Mouse (Mus musculus) cerebellum, adult 2 months (tissue): ENCODE measurements around the gene Tmem211.

Experiments
- CTCF ChIP-seq: fragments of 200-500 bp; IDR thresholded peaks from 2 replicates; pipeline ENCODE4 v1.5.1; 2011; ENCODE audit warnings: low read depth, mild to moderate bottlenecking, control low read depth, low read length, moderate library complexity, borderline replicate concordance; ENCODE audit not compliant: insufficient read depth
- POLR2A ChIP-seq: fragments of 200-500 bp; IDR thresholded peaks from 2 replicates; pipeline ENCODE4 v1.6.1; 2011; ENCODE audit warnings: low read length, control low read depth, borderline replicate concordance; ENCODE audit not compliant: insufficient read depth

DNA sequence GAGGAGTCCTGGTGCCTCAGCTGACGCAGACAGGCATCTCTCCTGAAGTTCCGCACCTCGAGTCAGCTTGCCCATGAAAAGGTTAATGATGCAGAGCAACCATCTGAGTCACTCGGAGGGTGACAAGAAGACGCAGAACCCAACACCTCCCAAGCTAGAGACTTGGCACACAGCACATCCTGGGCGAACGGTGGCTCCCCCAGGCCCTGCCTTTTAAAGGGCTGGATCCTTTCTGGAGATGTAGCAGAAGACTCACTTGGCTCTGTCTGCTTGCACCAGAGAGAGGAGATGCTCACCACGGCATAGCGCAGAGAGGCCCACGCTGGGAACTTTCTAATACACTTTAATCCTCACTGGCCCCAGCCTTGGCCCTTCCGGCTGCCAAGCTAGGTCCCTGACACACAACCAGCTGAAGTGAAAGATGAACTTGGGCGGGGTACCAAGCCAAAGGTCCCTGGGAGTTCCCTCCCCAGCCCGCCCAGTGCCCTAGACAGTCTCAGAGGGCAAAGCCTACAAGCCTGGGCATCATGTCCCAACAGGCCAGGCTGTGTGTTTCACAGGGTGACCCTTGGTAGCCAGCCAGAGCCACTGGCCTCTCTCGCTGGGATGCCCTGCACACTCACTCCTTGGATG lies 10.3 kb upstream of the Tmem211 start:
- TF ChIP-seq CTCF (no peak), POLR2A (no peak)
